Mouse (Mus musculus): Measurements from ENCODE around the gene Zfp809. TPM values are rescaled to one million over a fixed set of nuclear protein-coding genes. Genes with fewer than 3 reads are reported as not detected.

Gene Zfp809
- polyA plus RNA-seq, 1 experiment: 4.3 TPM

DNA sequence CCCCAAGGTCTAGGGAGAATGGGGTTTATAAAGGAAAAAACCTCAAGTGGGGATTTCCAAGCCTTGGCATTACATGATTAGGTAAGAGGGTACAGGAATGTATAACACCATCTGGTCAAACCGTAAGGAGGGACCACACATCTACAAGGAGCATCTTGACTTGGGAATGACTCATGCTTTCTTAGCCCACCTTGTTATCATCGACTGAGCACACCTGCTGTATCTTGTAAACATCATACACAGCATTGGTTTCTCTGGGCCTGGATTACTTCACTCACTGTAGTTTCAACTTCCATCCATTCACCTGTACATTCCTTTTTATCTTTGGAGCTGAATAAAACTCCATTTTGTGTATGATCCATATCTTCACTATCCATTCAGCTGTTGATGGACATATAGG lies 18.7 kb downstream of the Zfp809 start:
- Histone ChIP-seq H3K4me2 (ENCODE audit: low read depth) (no peak overlapping the region), H3ac (ENCODE audit: control insufficient read depth, insufficient read length) (no peak overlapping the region), H3K79me2 (ENCODE audit: control insufficient read depth, insufficient read depth) (no peaks in the 10 kb centered on the region), H3K4me3 (no peak overlapping the region), H3K27me3 (ENCODE audit: control insufficient read depth, insufficient read depth, insufficient read length) (no peaks in the 10 kb centered on the region), H3K36me3 (ENCODE audit: control insufficient read depth, insufficient read depth) (peaks cover 51% of the 10 kb centered on the region)
- TF ChIP-seq POLR2A (IDR thresholded peaks at IDR 0.05; ENCODE audit: insufficient read length, low read depth): no peak
- no peak for TF ChIP-seq CEBPB (IDR thresholded peaks at IDR 0.05; ENCODE audit: insufficient read depth, poor library complexity, severe bottlenecking)
- no peak for TF ChIP-seq TCF12 (IDR thresholded peaks at IDR 0.05; ENCODE audit: insufficient read depth, poor library complexity, severe bottlenecking)
- TF ChIP-seq TCF3 (IDR thresholded peaks at IDR 0.05; ENCODE audit: insufficient read length, low read depth): no peak
- no peak for TF ChIP-seq MAX (IDR thresholded peaks at IDR 0.05; ENCODE audit: low read depth)
- no peak for TF ChIP-seq REST (IDR thresholded peaks at IDR 0.05; ENCODE audit: insufficient read depth, insufficient read length)
- no peak for TF ChIP-seq POLR2AphosphoS2 (IDR thresholded peaks at IDR 0.05; ENCODE audit: insufficient read length, low read depth)
- no peak for TF ChIP-seq USF1 (IDR thresholded peaks at IDR 0.05; ENCODE audit: low read depth)
- TF ChIP-seq MYOD1 (IDR thresholded peaks at IDR 0.05; ENCODE audit: control insufficient read depth in 1 of 3, insufficient read length in 2 of 3, low read depth in 2 of 3): no peak
- no peak for TF ChIP-seq MYOG (IDR thresholded peaks at IDR 0.05; ENCODE audit: control insufficient read depth in 1 of 3, insufficient read depth in 1 of 3, insufficient read length in 2 of 3, low read depth in 2 of 3)
- TF ChIP-seq E2F4 (IDR thresholded peaks at IDR 0.05; ENCODE audit: insufficient read depth): no peak
- TF ChIP-seq SRF (IDR thresholded peaks at IDR 0.05; ENCODE audit: control insufficient read depth, insufficient read length, low read depth): no peak

DNA sequence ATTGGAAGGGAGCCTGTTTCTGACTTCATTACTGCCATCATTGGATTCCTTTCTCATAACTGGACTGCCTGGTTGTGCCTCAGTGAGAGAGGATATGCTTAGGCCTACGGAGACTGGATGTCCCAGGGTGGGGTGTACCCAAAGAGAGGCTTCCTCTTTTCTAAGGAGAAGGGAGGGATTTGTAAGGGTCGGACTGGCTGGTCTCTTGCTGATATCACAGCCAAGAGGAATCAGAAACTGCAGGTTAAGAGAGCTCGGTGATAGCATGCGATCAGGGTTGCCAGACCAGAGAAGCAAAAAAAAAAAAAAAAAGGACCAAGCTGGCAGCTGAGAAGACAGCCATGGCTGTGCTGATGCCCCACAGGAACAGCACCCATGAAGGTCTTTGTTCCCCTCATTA lies 31.1 kb downstream of the Zfp809 start:
- TF ChIP-seq USF1 (IDR thresholded peaks at IDR 0.05; ENCODE audit: low read depth) (no peak), SRF (IDR thresholded peaks at IDR 0.05; ENCODE audit: control insufficient read depth, insufficient read length, low read depth) (no peak), POLR2A (IDR thresholded peaks at IDR 0.05; ENCODE audit: insufficient read length, low read depth) (no peak), POLR2AphosphoS2 (IDR thresholded peaks at IDR 0.05; ENCODE audit: insufficient read length, low read depth) (no peak), TCF3 (IDR thresholded peaks at IDR 0.05; ENCODE audit: insufficient read length, low read depth) (no peak), TCF12 (IDR thresholded peaks at IDR 0.05; ENCODE audit: insufficient read depth, poor library complexity, severe bottlenecking) (no peak), E2F4 (IDR thresholded peaks at IDR 0.05; ENCODE audit: insufficient read depth) (no peak), REST (IDR thresholded peaks at IDR 0.05; ENCODE audit: insufficient read depth, insufficient read length) (no peak), CEBPB (IDR thresholded peaks at IDR 0.05; ENCODE audit: insufficient read depth, poor library complexity, severe bottlenecking) (no peak), MYOG (IDR thresholded peaks at IDR 0.05; ENCODE audit: control insufficient read depth in 1 of 3, insufficient read depth in 1 of 3, insufficient read length in 2 of 3, low read depth in 2 of 3) (no peak), MAX (IDR thresholded peaks at IDR 0.05; ENCODE audit: low read depth) (no peak), MYOD1 (IDR thresholded peaks at IDR 0.05; ENCODE audit: control insufficient read depth in 1 of 3, insufficient read length in 2 of 3, low read depth in 2 of 3) (no peak)
- H3K4me2 ChIP-seq (ENCODE audit: low read depth): no peak overlapping the region
- no peak overlapping the region for H3K4me3 ChIP-seq
- no peak overlapping the region for H3ac ChIP-seq (ENCODE audit: control insufficient read depth, insufficient read length)
- H3K27me3 ChIP-seq (ENCODE audit: control insufficient read depth, insufficient read depth, insufficient read length): no peaks in the 10 kb centered on the region
- H3K36me3 ChIP-seq (ENCODE audit: control insufficient read depth, insufficient read depth): peaks cover 9% of the 10 kb centered on the region
- no peaks in the 10 kb centered on the region for H3K79me2 ChIP-seq (ENCODE audit: control insufficient read depth, insufficient read depth)

DNA sequence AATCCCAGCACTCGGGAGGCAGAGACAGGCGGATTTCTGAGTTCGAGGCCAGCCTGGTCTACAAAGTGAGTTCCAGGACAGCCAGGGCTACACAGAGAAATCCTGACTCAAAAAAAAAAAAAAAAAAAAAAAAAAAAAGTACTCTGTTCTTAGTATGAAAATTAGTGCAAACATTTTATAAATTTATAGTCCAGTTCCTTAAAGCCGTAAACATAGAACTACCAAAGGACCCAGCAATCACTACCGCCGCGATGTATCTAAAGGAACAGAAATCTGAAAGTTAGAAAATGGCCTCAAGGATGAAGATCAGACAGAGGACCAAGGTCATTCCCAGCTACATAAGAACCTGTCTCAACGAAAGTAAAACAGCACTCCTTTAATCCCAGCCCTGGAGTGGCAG lies 33.3 kb downstream of the Zfp809 start:
- no peaks in the 10 kb centered on the region for H3K79me2 ChIP-seq (ENCODE audit: control insufficient read depth, insufficient read depth)
- peak overlapping the region; percentile 54 for H3K4me3 ChIP-seq
- H3K4me2 ChIP-seq (ENCODE audit: low read depth): peak overlapping the region; percentile 79
- H3ac ChIP-seq (ENCODE audit: control insufficient read depth, insufficient read length): no peak overlapping the region
- no peaks in the 10 kb centered on the region for H3K27me3 ChIP-seq (ENCODE audit: control insufficient read depth, insufficient read depth, insufficient read length)
- no peak for TF ChIP-seq TCF12 (IDR thresholded peaks at IDR 0.05; ENCODE audit: insufficient read depth, poor library complexity, severe bottlenecking)
- TF ChIP-seq POLR2A (IDR thresholded peaks at IDR 0.05; ENCODE audit: insufficient read length, low read depth): no peak
- TF ChIP-seq USF1 (IDR thresholded peaks at IDR 0.05; ENCODE audit: low read depth): no peak
- no peak for TF ChIP-seq POLR2AphosphoS2 (IDR thresholded peaks at IDR 0.05; ENCODE audit: insufficient read length, low read depth)
- no peak for TF ChIP-seq CEBPB (IDR thresholded peaks at IDR 0.05; ENCODE audit: insufficient read depth, poor library complexity, severe bottlenecking)
- TF ChIP-seq TCF3 (IDR thresholded peaks at IDR 0.05; ENCODE audit: insufficient read length, low read depth): no peak
- TF ChIP-seq SRF (IDR thresholded peaks at IDR 0.05; ENCODE audit: control insufficient read depth, insufficient read length, low read depth): no peak
- TF ChIP-seq MYOG (IDR thresholded peaks at IDR 0.05; ENCODE audit: control insufficient read depth in 1 of 3, insufficient read depth in 1 of 3, insufficient read length in 2 of 3, low read depth in 2 of 3): no peak
- no peak for TF ChIP-seq E2F4 (IDR thresholded peaks at IDR 0.05; ENCODE audit: insufficient read depth)
- TF ChIP-seq MAX (IDR thresholded peaks at IDR 0.05; ENCODE audit: low read depth): no peak
- no peak for TF ChIP-seq REST (IDR thresholded peaks at IDR 0.05; ENCODE audit: insufficient read depth, insufficient read length)
- TF ChIP-seq MYOD1 (IDR thresholded peaks at IDR 0.05; ENCODE audit: control insufficient read depth in 1 of 3, insufficient read length in 2 of 3, low read depth in 2 of 3): no peak
- H3K36me3 ChIP-seq (ENCODE audit: control insufficient read depth, insufficient read depth): peaks cover 1% of the 10 kb centered on the region

DNA sequence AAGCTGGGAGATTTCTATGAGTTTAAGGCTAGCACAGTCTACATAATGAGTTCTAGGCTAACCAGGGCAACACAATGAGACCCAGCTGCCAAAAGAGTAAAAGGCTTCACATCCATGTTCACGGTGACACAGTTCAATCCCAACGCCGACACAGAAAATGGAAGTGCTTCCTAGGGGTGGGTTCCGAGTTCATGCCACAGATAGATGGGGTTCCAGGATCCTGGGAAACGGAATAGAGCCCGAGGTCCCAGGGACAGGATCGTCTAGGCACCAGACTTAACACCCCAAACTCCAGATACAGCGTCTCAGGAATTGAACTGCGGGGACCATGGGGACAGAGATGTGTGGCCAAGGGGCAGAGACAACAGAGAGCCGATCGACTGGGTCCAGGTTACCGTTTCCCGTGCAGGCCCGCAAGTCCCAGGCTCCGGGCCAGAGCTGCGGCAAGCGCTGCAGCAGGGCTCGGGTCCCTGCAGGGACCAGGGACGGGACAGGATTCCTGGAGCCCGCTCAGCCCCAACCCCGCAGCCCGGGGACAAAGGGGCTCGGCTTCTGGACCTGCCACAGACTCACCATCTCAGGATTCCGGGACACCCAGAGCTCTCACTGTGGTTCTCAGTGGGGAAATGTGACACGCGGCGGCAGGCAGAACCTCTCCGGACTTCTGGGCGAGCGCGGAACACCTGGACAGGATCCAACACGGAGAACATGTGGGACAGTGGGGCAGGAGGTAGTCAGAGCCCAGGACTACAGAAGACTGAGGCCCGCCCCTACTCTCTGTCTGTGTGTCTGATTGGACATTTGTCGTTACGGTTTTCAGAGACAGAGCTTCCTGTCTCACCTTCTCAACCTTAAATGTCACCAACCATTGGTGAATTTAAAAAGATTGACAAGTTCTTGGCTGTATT lies 33.9 kb downstream of the Zfp809 start, which contains the start of gene Zfp599:
Zfp599 (minus strand) TSS at position 712 of the 908 bp plus-strand sequence.
- no peaks in the 10 kb centered on the region for H3K36me3 ChIP-seq (ENCODE audit: control insufficient read depth, insufficient read depth)
- TF ChIP-seq POLR2A (IDR thresholded peaks at IDR 0.05; ENCODE audit: insufficient read length, low read depth) (peak; percentile 48), TCF3 (IDR thresholded peaks at IDR 0.05; ENCODE audit: insufficient read length, low read depth) (no peak), CEBPB (IDR thresholded peaks at IDR 0.05; ENCODE audit: insufficient read depth, poor library complexity, severe bottlenecking) (no peak)
- H3ac ChIP-seq (ENCODE audit: control insufficient read depth, insufficient read length): peak within 1 kb of the TSS; percentile 20
- no peaks in the 10 kb centered on the region for H3K27me3 ChIP-seq (ENCODE audit: control insufficient read depth, insufficient read depth, insufficient read length)
- peak within 1 kb of the TSS; percentile 54 for H3K4me3 ChIP-seq
- H3K4me2 ChIP-seq (ENCODE audit: low read depth): peak within 1 kb of the TSS; percentile 79
- no peaks in the 10 kb centered on the region for H3K79me2 ChIP-seq (ENCODE audit: control insufficient read depth, insufficient read depth)

Data from myocyte (in vitro differentiated cells).